Mouse (Mus musculus) liver, embryonic 11.5 days (tissue): Measurements from ENCODE around the gene Tns2. TPM values are rescaled to one million over a fixed set of nuclear protein-coding genes. Genes with fewer than 3 reads are reported as not detected.

Source experiments
- polyA plus RNA-seq: library from polyadenylated mRNA; unstranded; fragments of >200 nt; fragmentation: Nextera tagmentation; extraction: Ambion mirVana; gene quantifications from 2 replicates; pipeline ENCODE4 v1.2.1, GENCODE M21; 2014

The Tns2 gene
- polyA plus RNA-seq, 1 experiment from 2014 or later: 17.8 TPM

Other genes with a start within 250 kb of the Tns2 start
- gene Krt1, start 249.6 kb upstream of the Tns2 start, polyA plus RNA-seq: 0.43 and 0.48 TPM in 2 replicates
- gene Krt77, start 230.7 kb upstream of the Tns2 start, polyA plus RNA-seq: not detected in 2 replicates
- gene Krt76, start 207.5 kb upstream of the Tns2 start, polyA plus RNA-seq: not detected in 2 replicates
- not detected in 2 replicates for gene Krt4, start 175.7 kb upstream of the Tns2 start, polyA plus RNA-seq
- gene Krt79, start 160.1 kb upstream of the Tns2 start, polyA plus RNA-seq: 0.08 TPM in 1 of 2 replicates, not detected in the other
- gene Krt78, start 146.1 kb upstream of the Tns2 start, polyA plus RNA-seq: not detected in 2 replicates
- 103 TPM in 2 replicates for gene Krt8, start 95.9 kb upstream of the Tns2 start, polyA plus RNA-seq
- 110 and 113 TPM in 2 replicates for gene Krt18, start 72.2 kb upstream of the Tns2 start, polyA plus RNA-seq
- 154 and 162 TPM in 2 replicates for gene Eif4b, start 26.6 kb upstream of the Tns2 start, polyA plus RNA-seq
- gene Spryd3, start 35.8 kb downstream of the Tns2 start, polyA plus RNA-seq: 15.1 and 18.7 TPM in 2 replicates
- gene Igfbp6, start 43.9 kb downstream of the Tns2 start, polyA plus RNA-seq: 0.77 and 1.1 TPM in 2 replicates
- 31.4 and 36.2 TPM in 2 replicates for gene Soat2, start 50.1 kb downstream of the Tns2 start, polyA plus RNA-seq
- 38.1 and 38.3 TPM in 2 replicates for gene Zfp740, start 102.8 kb downstream of the Tns2 start, polyA plus RNA-seq
- 33.3 and 35.1 TPM in 2 replicates for gene Csad, start 104.3 kb downstream of the Tns2 start, polyA plus RNA-seq
- gene Itgb7, start 131.5 kb downstream of the Tns2 start, polyA plus RNA-seq: 3.9 and 4.1 TPM in 2 replicates
- 11.1 and 11.5 TPM in 2 replicates for gene Rarg, start 157.1 kb downstream of the Tns2 start, polyA plus RNA-seq
- gene Gm9918, start 170.2 kb downstream of the Tns2 start, polyA plus RNA-seq: 0.13 TPM in 1 of 2 replicates, not detected in the other
- 58.8 and 60.7 TPM in 2 replicates for gene Mfsd5, start 179.0 kb downstream of the Tns2 start, polyA plus RNA-seq
- gene Espl1, start 195.9 kb downstream of the Tns2 start, polyA plus RNA-seq: 50.6 and 54.2 TPM in 2 replicates
- 236 and 254 TPM in 2 replicates for gene Pfdn5, start 225.7 kb downstream of the Tns2 start, polyA plus RNA-seq
- 97.0 and 104 TPM in 2 replicates for gene Myg1, start 231.3 kb downstream of the Tns2 start, polyA plus RNA-seq